Mouse (Mus musculus) kidney, postnatal 25 days (tissue): Measurements from ENCODE around the gene Slx1b.

Experiments used
- DNase-seq, 2 experiments: peaks; one replicate each; pipeline ENCODE4 v3.0.0; 2021; ENCODE audit warnings: mixed read lengths in 2 of 2

The Slx1b gene

GRCm38 (mm10) chr7:126672111-126672510 is 23.5 kb downstream of the Slx1b start:
- no peak for DNase-seq

GRCm38 (mm10) chr7:126670152-126670551 is 25.4 kb downstream of the Slx1b start:
- DNase-seq, result no peak

GRCm38 (mm10) chr7:126668452-126668851 is 27.1 kb downstream of the Slx1b start:
- peak in 1 of 2 experiments; percentile 39 for DNase-seq

- DNase-seq, result no peak
Measured at GRCm38 (mm10) chr7:126667495-126668090, 28.0 kb downstream of the Slx1b start.

- DNase-seq, result peak in 1 of 2 experiments; percentile 53
Measured at GRCm38 (mm10) chr7:126665269-126665668, 30.3 kb downstream of the Slx1b start.

- DNase-seq, result no peak
Measured at GRCm38 (mm10) chr7:126663646-126664045, 31.9 kb downstream of the Slx1b start.

GRCm38 (mm10) chr7:126659771-126660170 is 35.8 kb downstream of the Slx1b start:
- no peak for DNase-seq

GRCm38 (mm10) chr7:126657522-126657921 is 38.1 kb downstream of the Slx1b start:
- no peak for DNase-seq

GRCm38 (mm10) chr7:126655695-126656094 is 39.9 kb downstream of the Slx1b start:
- no peak for DNase-seq

GRCm38 (mm10) chr7:126653991-126654390 is 41.6 kb downstream of the Slx1b start:
- no peak for DNase-seq

- no peak for DNase-seq
Measured at GRCm38 (mm10) chr7:126650852-126651251, 44.7 kb downstream of the Slx1b start.

GRCm38 (mm10) chr7:126649231-126650051 is 46.1 kb downstream of the Slx1b start, which contains the start of gene Sgf29:
Gene Sgf29, plus strand, starts transcription at chr7:126649309.
- peak; percentile 94 to 96 for DNase-seq

GRCm38 (mm10) chr7:126648486-126648885 is 47.1 kb downstream of the Slx1b start:
- no peak for DNase-seq

- peak; percentile 28 to 49 for DNase-seq
Measured at GRCm38 (mm10) chr7:126645708-126646107, 49.9 kb downstream of the Slx1b start.

GRCm38 (mm10) chr7:126644914-126645313 is 50.7 kb downstream of the Slx1b start:
- DNase-seq, result no peak

GRCm38 (mm10) chr7:126644345-126644744 is 51.2 kb downstream of the Slx1b start:
- no peak for DNase-seq

GRCm38 (mm10) chr7:126643244-126643617 is 52.4 kb downstream of the Slx1b start:
- DNase-seq, result peak in 1 of 2 experiments; percentile 46

GRCm38 (mm10) chr7:126642545-126643243 is 52.9 kb downstream of the Slx1b start:
- DNase-seq, result no peak
